Mouse (Mus musculus) embryo, embryonic 10 days (tissue): Measurements from ENCODE around the gene Zbed4.
"Not testable (repeated sequence)": the region's sequence is repeated elsewhere in the genome, so short reads cannot be mapped to it uniquely, and the experiment has no call there.

ENCODE experiments used
- DNase-seq: peaks from one replicate; pipeline ENCODE4 v3.0.0-alpha.2; 2015; ENCODE audit warnings: low spot score

Zbed4 gene

GRCm38 (mm10) chr15:88738466-88738865 is 13.0 kb upstream of the Zbed4 start:
- no peak for DNase-seq

GRCm38 (mm10) chr15:88741366-88741765 is 10.1 kb upstream of the Zbed4 start:
- no peak for DNase-seq

GRCm38 (mm10) chr15:88743371-88743770 is 8.1 kb upstream of the Zbed4 start:
- not testable (repeated sequence) for DNase-seq

- DNase-seq: no peak
These were observed 6.1 kb upstream of the Zbed4 start for GRCm38 (mm10) chr15:88745347-88745746.

- no peak for DNase-seq
These were observed 5.5 kb upstream of the Zbed4 start for GRCm38 (mm10) chr15:88745926-88746325.

GRCm38 (mm10) chr15:88749617-88750016 is 1.8 kb upstream of the Zbed4 start:
- DNase-seq: not testable (repeated sequence)

- DNase-seq: no peak
These were observed 1.4 kb upstream of the Zbed4 start for GRCm38 (mm10) chr15:88750032-88750431.

- DNase-seq: peak; percentile 100
These were observed 540 bp upstream of the Zbed4 start for GRCm38 (mm10) chr15:88750677-88751563.

- no peak for DNase-seq
These were observed 908 bp downstream of the Zbed4 start for GRCm38 (mm10) chr15:88752403-88752733.

GRCm38 (mm10) chr15:88754896-88755295 is 3.4 kb downstream of the Zbed4 start:
- DNase-seq: no peak

- DNase-seq: no peak
These were observed 4.3 kb downstream of the Zbed4 start for GRCm38 (mm10) chr15:88755761-88756160.

- DNase-seq: no peak
These were observed 6.6 kb downstream of the Zbed4 start for GRCm38 (mm10) chr15:88758061-88758460.

GRCm38 (mm10) chr15:88761551-88761950 is 10.1 kb downstream of the Zbed4 start:
- DNase-seq: no peak

- not testable (repeated sequence) for DNase-seq
These were observed 14.7 kb downstream of the Zbed4 start for GRCm38 (mm10) chr15:88766139-88766538.

GRCm38 (mm10) chr15:88768537-88768936 is 17.1 kb downstream of the Zbed4 start:
- no peak for DNase-seq

- DNase-seq: not testable (repeated sequence)
These were observed 23.2 kb downstream of the Zbed4 start for GRCm38 (mm10) chr15:88774630-88775029.

- no peak for DNase-seq
These were observed 40.8 kb downstream of the Zbed4 start for GRCm38 (mm10) chr15:88792140-88792850.

- not testable (repeated sequence) for DNase-seq
These were observed 43.3 kb downstream of the Zbed4 start for GRCm38 (mm10) chr15:88794729-88795128.

- no peak for DNase-seq
These were observed 48.5 kb downstream of the Zbed4 start for GRCm38 (mm10) chr15:88799950-88800371.

- no peak for DNase-seq
These were observed 49.5 kb downstream of the Zbed4 start for GRCm38 (mm10) chr15:88800921-88801354.

GRCm38 (mm10) chr15:88801903-88802302 is 50.4 kb downstream of the Zbed4 start:
- no peak for DNase-seq

- DNase-seq: peak; percentile 13
These were observed 50.9 kb downstream of the Zbed4 start for GRCm38 (mm10) chr15:88802348-88802747.

GRCm38 (mm10) chr15:88808121-88808520 is 56.7 kb downstream of the Zbed4 start:
- no peak for DNase-seq
